Mouse (Mus musculus) lung, adult 18-20 months (tissue): ENCODE results near the gene Asns.
"Not testable (repeated sequence)": the region's sequence is repeated elsewhere in the genome, so short reads cannot be mapped to it uniquely, and the experiment has no call there.

ENCODE experiments used
- DNase-seq, 2 experiments: peaks; one replicate each; pipeline ENCODE4 v3.0.0; 2022; ENCODE audit warnings: mixed read lengths in 2 of 2

The Asns gene

GRCm38 (mm10) chr6:7672438-7673253 lies 20.4 kb downstream of the Asns start:
- no peak for DNase-seq

- no peak for DNase-seq
These were observed 21.6 kb downstream of the Asns start for GRCm38 (mm10) chr6:7671429-7671828.

DNA sequence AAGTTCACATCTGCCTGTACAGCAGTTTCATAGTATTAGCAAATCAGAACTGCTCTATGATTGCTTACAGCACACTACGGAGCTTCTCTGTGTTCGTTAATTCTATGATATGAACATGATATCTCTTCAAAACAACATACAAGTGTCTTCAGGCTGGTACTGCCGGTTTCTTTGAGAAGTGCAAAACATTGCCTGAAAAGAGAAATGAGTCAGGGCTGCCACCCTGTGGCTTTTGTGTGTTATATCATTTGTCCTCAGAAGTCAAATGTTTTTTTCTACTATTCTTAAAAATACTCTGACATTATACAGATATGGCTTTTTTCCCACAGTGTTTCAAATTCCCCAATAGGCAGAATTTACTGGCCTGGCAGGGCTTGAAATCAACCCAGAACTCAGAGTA lies 22.5 kb downstream of the Asns start:
- no peak for DNase-seq

- no peak for DNase-seq
These were observed 23.3 kb downstream of the Asns start for GRCm38 (mm10) chr6:7669721-7670120.

DNA sequence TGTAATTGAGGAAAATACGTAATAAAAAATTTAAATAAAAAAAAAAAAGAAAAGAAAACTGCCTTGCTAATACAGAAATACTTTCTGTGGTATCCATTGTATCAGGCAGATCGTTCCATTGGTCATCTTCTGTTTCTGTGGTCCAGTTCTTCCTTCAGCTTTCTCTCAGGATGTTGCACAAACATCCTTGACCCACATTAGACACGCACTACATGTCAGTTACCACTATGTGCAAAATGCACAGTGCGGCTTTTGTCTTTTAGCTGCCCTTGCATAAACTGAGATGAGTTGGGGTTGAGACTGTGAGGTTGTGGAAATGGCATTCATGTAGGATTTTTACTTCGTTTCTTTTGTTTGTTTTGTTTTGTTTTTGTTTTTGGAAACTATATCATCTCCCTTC lies 24.7 kb downstream of the Asns start:
- no peak for DNase-seq

DNA sequence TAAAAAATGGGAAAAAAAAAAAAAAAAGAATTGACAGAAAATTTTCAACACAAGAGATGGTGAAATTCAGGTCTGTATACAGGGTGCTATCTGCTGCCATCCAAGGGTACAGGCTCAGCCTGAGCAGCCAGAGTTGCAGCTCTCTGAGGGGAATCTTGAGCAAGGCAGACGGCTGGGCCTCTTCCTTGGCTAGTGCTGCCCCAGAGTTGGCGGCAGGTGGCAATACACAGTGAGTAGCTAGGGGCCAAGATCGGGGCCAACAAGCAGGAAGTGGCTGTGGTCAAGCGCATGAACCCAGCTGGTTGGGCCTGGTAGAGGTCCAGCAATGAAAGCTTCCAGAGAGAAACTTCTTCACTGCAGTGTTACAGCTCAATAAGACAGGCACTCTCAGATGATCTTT lies 27.2 kb downstream of the Asns start:
- DNase-seq = not testable (repeated sequence)

DNA sequence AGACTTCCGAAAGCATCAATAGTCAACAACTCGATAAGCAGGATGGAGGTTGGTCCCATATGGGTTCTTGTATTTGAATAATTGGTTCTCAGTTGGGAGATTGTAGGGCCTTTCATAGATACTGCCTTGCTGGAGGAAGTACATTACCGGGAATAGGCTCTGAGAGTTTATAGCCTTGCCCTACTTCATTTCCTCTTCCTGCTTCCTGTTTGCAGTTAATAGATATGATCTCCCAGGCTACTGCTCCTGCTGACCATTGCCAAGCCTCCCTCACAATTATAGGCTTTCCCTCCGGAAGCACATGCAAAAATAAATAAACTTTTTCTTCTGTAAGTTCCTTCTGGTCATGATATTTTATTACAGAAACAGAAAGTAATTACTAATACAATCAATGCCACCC lies 31.6 kb downstream of the Asns start:
- peak in 1 of 2 experiments; percentile 36 for DNase-seq

- DNase-seq = peak in 1 of 2 experiments; percentile 11
These were observed 32.5 kb downstream of the Asns start for GRCm38 (mm10) chr6:7660377-7661080.

DNA sequence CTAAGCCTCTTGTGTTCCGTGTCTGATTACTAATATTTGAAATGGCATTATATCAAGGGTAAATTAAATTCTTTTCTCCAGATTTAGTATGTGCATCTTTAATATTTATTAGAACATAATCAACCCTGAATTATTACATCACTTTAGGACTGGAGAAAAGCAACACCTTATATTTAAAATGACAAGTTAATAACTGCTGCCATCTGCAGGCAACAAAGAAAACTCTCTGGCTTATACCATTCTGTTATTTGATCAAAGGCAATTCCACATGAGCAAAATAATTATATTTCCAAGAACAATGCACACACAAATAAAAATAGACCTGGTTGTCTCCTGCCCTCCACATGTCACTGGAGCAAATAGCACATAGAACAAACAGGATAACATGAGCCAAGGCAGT lies 36.5 kb downstream of the Asns start:
- DNase-seq = no peak

- no peak for DNase-seq
These were observed 44.6 kb downstream of the Asns start for GRCm38 (mm10) chr6:7648458-7648857.
